Mouse (Mus musculus): ENCODE measurements at regions not wholly inside any gene's neighbourhood (a gene's known extent, or its start where the extent isn't known, plus 50 kb on each side); places are given as distances from the start of the nearest gene placed in this dataset.
A peak's percentile ranks its signal among the peaks of the same experiment; 100 is the strongest.

DNA sequence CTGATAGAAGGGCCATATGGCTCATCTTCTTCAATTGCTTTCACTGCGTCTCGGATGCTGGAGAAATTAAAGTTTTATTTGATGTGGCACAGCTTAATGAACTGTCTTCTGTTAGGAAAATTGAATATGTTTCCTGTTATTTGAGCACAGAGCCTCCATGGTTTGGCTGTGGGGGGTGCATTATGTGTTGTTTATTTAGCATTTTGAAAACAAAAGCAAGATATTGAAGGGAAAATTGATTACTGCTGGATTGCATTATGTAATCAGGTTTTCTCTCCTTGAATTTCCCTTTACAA, 268.8 kb downstream of the Meis1 start:
- H3K9me3 ChIP-seq: no peaks in the 10 kb centered on the region
- H3K27me3 ChIP-seq: no peaks in the 10 kb centered on the region
- H3K9ac ChIP-seq: no peak overlapping the region
- peaks cover 51% of the 10 kb centered on the region for H3K4me1 ChIP-seq
- 51% methylated on average over 2 of the region's 2 CpGs for WGBS
- H3K27ac ChIP-seq: no peak overlapping the region
- no peak overlapping the region for H3K4me3 ChIP-seq
- no peak for ATAC-seq (ENCODE audit: insufficient number of reproducible peaks, insufficient read depth, low FRiP score, low TSS enrichment)
- H3K4me2 ChIP-seq (replicated peaks): no peak overlapping the region
- H3K36me3 ChIP-seq: no peaks in the 10 kb centered on the region

DNA sequence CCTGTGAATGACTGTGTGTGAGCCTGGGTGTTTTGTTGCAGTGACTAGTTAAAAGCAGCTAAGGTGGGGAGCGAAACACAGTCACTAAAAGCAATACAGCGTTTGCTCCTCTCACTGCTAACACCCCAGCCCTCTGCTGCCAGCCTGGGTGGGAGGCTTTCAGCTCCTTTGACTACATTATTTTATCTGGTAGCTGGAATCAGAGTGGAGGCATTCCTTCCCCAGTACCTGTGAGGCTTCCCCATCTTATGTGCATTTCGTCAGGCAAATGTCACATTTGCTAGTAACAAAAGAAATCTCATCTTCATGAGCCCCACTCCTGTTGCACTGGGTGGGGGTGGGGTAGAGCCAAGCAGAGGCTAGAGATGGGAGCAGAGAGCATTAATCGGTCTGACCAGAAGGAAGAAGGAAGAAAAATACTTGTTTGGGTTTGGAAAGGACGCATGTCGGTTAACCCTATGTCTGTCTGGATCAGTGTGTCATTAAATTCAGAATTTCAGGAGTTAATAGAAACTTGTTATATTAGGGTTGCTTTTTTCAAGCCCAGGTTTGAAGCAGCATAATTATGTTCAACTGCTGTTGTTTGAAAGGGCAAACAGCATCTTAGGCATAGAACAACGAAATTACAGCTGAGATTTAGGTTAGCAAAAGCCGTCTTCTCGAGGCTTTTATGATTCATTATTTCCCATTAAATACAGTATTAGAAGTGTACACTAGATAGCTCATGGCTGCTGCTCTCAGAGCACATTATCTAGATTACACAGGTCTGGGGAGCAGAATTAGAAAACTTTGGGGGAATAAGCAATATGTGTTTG, 269.3 kb downstream of the Meis1 start:
- no peak overlapping the region for H3K9ac ChIP-seq
- ATAC-seq (ENCODE audit: insufficient number of reproducible peaks, insufficient read depth, low FRiP score, low TSS enrichment): no peak
- H3K27ac ChIP-seq: 0 out of 2 replicates have a peak overlapping the region, but pooled peaks have one; percentile 61
- no peak overlapping the region for H3K4me2 ChIP-seq (replicated peaks)
- 36% methylated on average over 9 of the region's 9 CpGs for WGBS
- H3K36me3 ChIP-seq: no peaks in the 10 kb centered on the region
- H3K4me1 ChIP-seq: peaks cover 45% of the 10 kb centered on the region
- no peak overlapping the region for H3K4me3 ChIP-seq
- H3K9me3 ChIP-seq: no peaks in the 10 kb centered on the region
- H3K27me3 ChIP-seq: no peaks in the 10 kb centered on the region

DNA sequence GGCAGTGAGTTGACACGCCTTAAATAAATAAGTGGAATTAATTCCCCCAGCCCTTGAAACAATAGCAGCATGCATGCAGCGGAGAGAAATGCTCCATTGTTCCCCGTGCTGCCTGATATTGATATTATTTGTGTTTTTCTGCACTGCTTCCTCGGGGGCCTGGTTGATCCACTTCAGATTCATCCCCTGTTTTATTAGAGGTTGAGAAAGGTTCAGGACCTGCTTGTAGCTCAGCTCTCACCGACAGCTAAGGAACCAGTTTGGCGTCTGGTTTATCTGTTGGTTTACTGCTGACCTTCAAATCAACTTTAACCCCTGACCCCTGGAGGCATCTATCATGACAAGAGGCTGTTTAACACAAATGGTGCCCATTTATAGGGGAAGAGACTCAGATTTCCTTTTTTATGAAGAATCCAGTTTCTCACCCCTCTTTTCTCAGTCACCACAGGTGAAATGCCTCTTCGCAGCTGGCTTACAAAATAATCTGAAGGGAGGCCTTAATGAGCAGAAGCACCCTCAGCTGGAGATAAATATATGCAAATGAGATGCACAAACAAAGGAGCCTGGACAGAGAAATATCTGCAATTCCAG, 270.8 kb downstream of the Meis1 start:
- Histone ChIP-seq H3K27me3 (no peaks in the 10 kb centered on the region), H3K9me3 (no peaks in the 10 kb centered on the region), H3K36me3 (no peaks in the 10 kb centered on the region), H3K4me3 (no peak overlapping the region), H3K4me1 (peaks cover 40% of the 10 kb centered on the region), H3K4me2 (replicated peaks) (no peak overlapping the region), H3K9ac (no peak overlapping the region), H3K27ac (0 out of 2 replicates have a peak overlapping the region, but pooled peaks have one; percentile 17)
- no peak for ATAC-seq (ENCODE audit: insufficient number of reproducible peaks, insufficient read depth, low FRiP score, low TSS enrichment)
- 17% methylated on average over 7 of the region's 7 CpGs for WGBS

DNA sequence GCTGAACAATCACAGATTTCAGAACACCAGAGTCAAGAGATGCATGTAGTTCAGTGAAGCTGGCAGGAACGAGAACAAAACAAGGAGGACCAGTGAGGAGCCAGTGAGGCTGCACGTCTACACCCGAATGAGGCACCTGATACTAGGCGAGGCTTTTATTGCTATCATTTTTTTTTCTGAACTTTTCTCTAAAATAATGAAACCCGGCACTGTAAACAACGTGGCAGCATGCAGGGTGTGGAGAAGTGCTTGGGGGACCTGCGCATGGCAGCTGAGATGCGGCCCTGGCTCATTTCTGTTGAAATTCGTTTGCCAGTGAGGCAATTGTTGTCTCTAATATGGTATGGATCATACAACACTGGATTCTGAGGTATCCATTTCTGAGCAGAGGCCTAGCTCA, 271.4 kb downstream of the Meis1 start:
- Histone ChIP-seq H3K9me3 (no peaks in the 10 kb centered on the region), H3K4me1 (peaks cover 40% of the 10 kb centered on the region), H3K4me3 (no peak overlapping the region), H3K36me3 (no peaks in the 10 kb centered on the region), H3K4me2 (replicated peaks) (no peak overlapping the region), H3K27me3 (no peaks in the 10 kb centered on the region), H3K9ac (no peak overlapping the region), H3K27ac (0 out of 2 replicates have a peak overlapping the region, but pooled peaks have one; percentile 17)
- ATAC-seq (ENCODE audit: insufficient number of reproducible peaks, insufficient read depth, low FRiP score, low TSS enrichment): no peak
- WGBS: 51% methylated on average over 9 of the region's 9 CpGs

DNA sequence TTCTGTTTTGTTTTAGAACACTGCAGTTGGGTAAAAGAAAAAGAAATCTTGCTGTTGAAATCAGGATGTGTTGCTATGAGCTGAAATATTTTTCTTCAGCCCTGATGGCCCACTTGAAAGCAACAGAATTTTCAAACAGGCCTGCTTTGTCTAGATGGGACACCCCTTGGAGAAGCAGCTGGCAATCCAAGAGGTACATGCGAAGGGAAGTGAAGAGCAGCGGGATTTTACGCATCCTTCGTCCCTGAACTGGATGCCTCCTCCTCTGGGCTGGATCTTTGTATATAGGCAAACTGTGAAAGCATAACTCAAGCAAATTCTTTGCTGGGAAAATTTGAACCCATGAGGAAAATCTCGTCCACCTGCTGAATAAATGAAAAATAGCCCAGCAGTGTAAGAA, 272.3 kb downstream of the Meis1 start:
- Histone ChIP-seq H3K4me2 (replicated peaks) (no peak overlapping the region), H3K9ac (no peak overlapping the region), H3K4me1 (peaks cover 38% of the 10 kb centered on the region), H3K4me3 (no peak overlapping the region), H3K27me3 (no peaks in the 10 kb centered on the region), H3K9me3 (no peaks in the 10 kb centered on the region), H3K36me3 (no peaks in the 10 kb centered on the region), H3K27ac (no peak overlapping the region)
- WGBS: 53% methylated on average over 5 of the region's 5 CpGs
- no peak for ATAC-seq (ENCODE audit: insufficient number of reproducible peaks, insufficient read depth, low FRiP score, low TSS enrichment)

DNA sequence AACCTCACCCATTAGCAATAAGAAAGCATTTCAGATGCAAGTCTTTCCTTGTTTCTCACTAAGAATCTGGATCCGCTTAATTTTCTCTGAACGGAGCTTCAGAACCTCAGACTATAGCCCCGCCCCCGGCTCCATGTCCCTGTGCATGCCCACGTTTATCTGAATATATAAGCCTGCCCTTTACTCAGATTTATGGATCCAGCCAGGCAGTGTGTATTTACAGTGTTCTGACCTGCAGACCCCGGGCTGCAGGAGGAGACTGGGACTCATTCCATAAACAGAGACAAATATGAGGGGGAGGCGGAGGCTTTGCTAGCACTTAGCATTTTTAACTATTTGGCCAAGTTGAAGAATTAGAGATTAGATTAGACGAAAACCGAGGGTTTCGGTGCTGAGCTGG, 272.9 kb downstream of the Meis1 start:
- peaks cover 33% of the 10 kb centered on the region for H3K4me1 ChIP-seq

DNA sequence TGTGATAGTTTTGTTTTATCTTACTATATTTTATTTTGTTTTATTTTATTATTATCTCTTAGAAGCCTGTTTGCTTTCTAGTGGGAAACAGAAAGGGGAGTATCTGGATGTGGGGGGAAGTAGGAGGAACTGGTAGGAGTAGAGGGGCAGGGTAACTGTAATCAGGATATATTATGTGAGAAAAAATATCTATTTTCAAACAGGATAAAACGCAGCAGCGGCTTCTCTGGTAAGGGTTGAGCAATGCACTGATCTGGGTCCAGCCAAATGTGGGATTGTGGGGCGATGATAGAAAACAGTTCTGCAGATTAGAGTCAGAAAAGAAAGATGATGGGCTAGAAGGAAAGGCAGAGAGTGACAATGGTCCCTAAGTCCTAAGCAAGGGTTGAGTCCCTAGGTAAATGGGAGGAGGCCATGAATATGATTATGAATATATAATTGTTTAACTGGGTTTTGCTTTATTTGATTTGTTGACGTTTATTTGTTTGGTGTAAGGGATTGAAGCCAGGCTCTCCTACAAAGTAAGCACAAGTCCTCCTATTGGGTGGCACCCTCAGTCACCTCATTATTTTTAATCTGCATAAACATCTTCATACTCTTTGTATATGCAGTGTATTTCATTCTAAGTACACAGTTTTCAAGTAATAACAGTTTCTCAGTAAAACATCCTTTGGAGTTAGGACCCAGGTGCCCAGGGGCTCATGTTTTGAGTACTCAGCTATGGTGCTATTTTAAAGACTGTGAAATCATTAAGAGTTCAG, 283.7 kb downstream of the Meis1 start:
- Histone ChIP-seq H3K27ac (no peak overlapping the region), H3K9me3 (no peaks in the 10 kb centered on the region), H3K36me3 (no peaks in the 10 kb centered on the region), H3K27me3 (no peaks in the 10 kb centered on the region), H3K9ac (no peak overlapping the region), H3K4me1 (no peaks in the 10 kb centered on the region), H3K4me3 (no peak overlapping the region), H3K4me2 (replicated peaks) (no peak overlapping the region)
- ATAC-seq (ENCODE audit: insufficient number of reproducible peaks, insufficient read depth, low FRiP score, low TSS enrichment): no peak
- 89% methylated on average over 4 of the region's 4 CpGs for WGBS

More for the DNA sequence above, 272.9 kb downstream of the Meis1 start:
- Histone ChIP-seq H3K9ac (no peak overlapping the region), H3K9me3 (no peaks in the 10 kb centered on the region), H3K36me3 (no peaks in the 10 kb centered on the region), H3K4me3 (no peak overlapping the region), H3K27me3 (no peaks in the 10 kb centered on the region), H3K4me2 (replicated peaks) (no peak overlapping the region), H3K27ac (no peak overlapping the region)
- no peak for ATAC-seq (ENCODE audit: insufficient number of reproducible peaks, insufficient read depth, low FRiP score, low TSS enrichment)
- 51% methylated on average over 10 of the region's 10 CpGs for WGBS

DNA sequence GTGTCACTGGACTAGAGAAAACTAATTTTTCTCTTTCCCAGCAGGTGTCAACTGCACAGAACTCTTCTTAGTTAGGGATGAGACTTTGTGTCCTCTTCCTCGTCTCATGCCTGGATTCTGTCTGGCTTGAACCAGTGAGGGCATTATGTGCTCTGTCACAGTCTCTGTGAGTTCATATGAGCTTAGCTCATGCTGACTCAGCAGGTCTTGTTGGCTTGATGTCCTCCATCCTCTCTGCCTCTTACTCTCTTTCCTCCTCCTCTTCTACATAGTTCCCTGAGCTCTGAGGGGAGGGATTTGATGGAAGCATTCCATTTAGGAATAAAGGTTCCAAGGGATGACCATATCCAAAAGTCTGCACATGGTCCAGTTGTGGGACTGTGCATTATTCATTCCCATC, 284.7 kb downstream of the Meis1 start:
- Histone ChIP-seq H3K36me3 (no peaks in the 10 kb centered on the region), H3K4me1 (no peaks in the 10 kb centered on the region), H3K4me3 (no peak overlapping the region), H3K27me3 (no peaks in the 10 kb centered on the region), H3K9ac (no peak overlapping the region), H3K27ac (no peak overlapping the region), H3K9me3 (no peaks in the 10 kb centered on the region), H3K4me2 (replicated peaks) (no peak overlapping the region)
- no peak for ATAC-seq (ENCODE audit: insufficient number of reproducible peaks, insufficient read depth, low FRiP score, low TSS enrichment)
- 89% methylated on average over 1 of the region's 1 CpGs for WGBS

DNA sequence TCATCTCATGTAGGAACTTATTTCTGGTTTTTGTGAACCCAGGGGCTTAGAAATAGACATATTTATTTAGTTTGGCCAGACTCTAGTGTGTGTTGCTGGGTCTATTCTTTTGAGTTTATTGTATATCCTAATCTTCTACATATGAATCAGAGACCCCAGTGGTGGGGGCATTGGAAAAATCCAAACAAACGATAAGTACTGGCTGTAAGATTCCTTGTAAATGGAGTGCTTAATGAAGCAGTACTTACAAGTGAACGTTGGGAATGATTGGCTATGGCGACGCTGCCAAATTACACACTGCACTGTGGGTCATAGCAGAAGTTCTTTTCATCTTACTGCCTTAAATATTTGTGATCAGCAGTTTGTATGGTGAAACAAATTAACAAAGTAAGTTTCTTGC, 289.0 kb downstream of the Meis1 start:
- WGBS: 73% methylated on average over 4 of the region's 4 CpGs
- H3K27me3 ChIP-seq: no peaks in the 10 kb centered on the region
- H3K27ac ChIP-seq: no peak overlapping the region
- no peaks in the 10 kb centered on the region for H3K36me3 ChIP-seq
- H3K4me3 ChIP-seq: no peak overlapping the region
- no peak for ATAC-seq (ENCODE audit: insufficient number of reproducible peaks, insufficient read depth, low FRiP score, low TSS enrichment)
- H3K4me2 ChIP-seq (replicated peaks): no peak overlapping the region
- H3K9ac ChIP-seq: no peak overlapping the region
- H3K4me1 ChIP-seq: no peaks in the 10 kb centered on the region
- H3K9me3 ChIP-seq: no peaks in the 10 kb centered on the region

DNA sequence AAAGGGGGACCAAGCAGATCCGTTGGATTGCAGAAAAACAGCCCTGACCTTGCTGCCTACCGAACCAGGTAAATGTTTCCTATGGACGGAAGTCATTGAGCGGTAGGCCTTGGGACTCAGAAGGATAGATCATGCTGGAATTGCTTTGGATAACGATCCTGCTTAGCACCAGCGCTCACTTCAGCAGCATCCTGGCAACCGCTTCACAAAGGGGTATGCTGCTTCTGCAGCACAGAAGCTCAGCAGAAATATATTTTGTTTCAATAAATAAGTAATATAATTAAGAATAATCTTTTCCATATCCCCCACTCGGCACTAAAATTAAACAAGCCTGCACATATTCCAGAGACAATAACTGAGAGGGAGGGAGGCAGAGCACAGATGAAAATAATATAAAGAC, 296.0 kb downstream of the Meis1 start:
- H3K36me3 ChIP-seq: no peaks in the 10 kb centered on the region
- H3K9me3 ChIP-seq: no peaks in the 10 kb centered on the region
- no peak overlapping the region for H3K4me2 ChIP-seq (replicated peaks)
- no peak overlapping the region for H3K9ac ChIP-seq
- no peak for ATAC-seq (ENCODE audit: insufficient number of reproducible peaks, insufficient read depth, low FRiP score, low TSS enrichment)
- WGBS: 80% methylated on average over 8 of the region's 8 CpGs
- no peaks in the 10 kb centered on the region for H3K4me1 ChIP-seq
- no peaks in the 10 kb centered on the region for H3K27me3 ChIP-seq
- no peak overlapping the region for H3K4me3 ChIP-seq
- no peak overlapping the region for H3K27ac ChIP-seq

DNA sequence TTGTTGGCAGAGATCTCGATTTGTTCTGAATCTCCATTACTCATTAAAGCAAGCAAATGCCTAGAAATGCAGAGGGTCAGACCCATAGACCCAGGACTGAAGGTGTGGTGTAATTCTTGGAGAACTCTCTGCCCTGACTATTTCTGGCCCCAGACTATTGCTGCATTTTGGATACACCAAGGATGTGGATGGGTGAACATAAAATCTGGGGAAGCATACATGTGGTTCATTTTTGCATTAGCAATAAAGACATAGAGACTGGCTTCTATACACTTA, 303.0 kb downstream of the Meis1 start:
- Histone ChIP-seq H3K4me3 (no peak overlapping the region), H3K27me3 (no peaks in the 10 kb centered on the region), H3K4me2 (replicated peaks) (no peak overlapping the region), H3K36me3 (no peaks in the 10 kb centered on the region), H3K9ac (no peak overlapping the region), H3K9me3 (no peaks in the 10 kb centered on the region), H3K27ac (peak overlapping the region; percentile 33; the same call in 1 of the 2 replicates), H3K4me1 (no peaks in the 10 kb centered on the region; the same call in 1 of the 2 replicates)
- no peak for ATAC-seq (ENCODE audit: insufficient number of reproducible peaks, insufficient read depth, low FRiP score, low TSS enrichment)
- 50% methylated on average over 1 of the region's 1 CpGs for WGBS
